Mouse (Mus musculus): ENCODE results near the gene Rcc1l. TPM values are rescaled to one million over a fixed set of nuclear protein-coding genes. Genes with fewer than 3 reads are reported as not detected.

Rcc1l gene
- polyA plus RNA-seq, 1 experiment from 2014 or later = 30.3 TPM

DNA sequence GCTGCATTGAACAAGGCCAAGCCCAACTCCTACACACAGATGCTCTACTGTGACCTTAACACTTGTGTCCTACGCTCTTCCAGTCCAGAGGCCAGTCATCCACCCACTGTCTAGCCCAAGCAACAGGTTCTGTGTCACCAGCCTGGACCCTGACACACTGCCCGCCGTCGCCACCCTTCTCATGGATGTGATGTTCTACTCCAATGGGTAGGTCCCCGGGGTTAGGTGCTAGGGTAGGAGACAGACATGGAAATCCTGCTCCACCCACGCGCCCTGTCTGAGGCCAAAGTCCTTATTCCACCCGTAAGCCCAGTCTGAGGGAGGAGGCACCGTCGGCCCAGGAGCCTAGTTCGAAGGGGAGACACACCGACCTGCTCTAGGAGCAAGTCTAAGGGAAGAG lies 40.6 kb downstream of the Rcc1l start:
- WGBS = 93% methylated on average over 12 of the region's 12 CpGs
- no peak overlapping the region for H3K9ac ChIP-seq
- H3K4me3 ChIP-seq = no peak overlapping the region
- 0 out of 2 replicates have a peak, but pooled peaks cover 3% of the 10 kb centered on the region for H3K4me1 ChIP-seq
- H3K27ac ChIP-seq = no peak overlapping the region
- no peaks in the 10 kb centered on the region for H3K36me3 ChIP-seq
- no peaks in the 10 kb centered on the region for H3K9me3 ChIP-seq
- no peak overlapping the region for H3K4me2 ChIP-seq
- H3K27me3 ChIP-seq = no peaks in the 10 kb centered on the region
- no peak for ATAC-seq (ENCODE audit: borderline replicate concordance, extremely low read depth, low FRiP score, low TSS enrichment)

- Histone ChIP-seq H3K4me2 (no peak overlapping the region), H3K27me3 (no peaks in the 10 kb centered on the region), H3K36me3 (peaks cover 5% of the 10 kb centered on the region; the same call in 1 of the 2 replicates), H3K9me3 (no peaks in the 10 kb centered on the region), H3K4me3 (no peak overlapping the region), H3K4me1 (0 out of 2 replicates have a peak, but pooled peaks cover 3% of the 10 kb centered on the region), H3K27ac (no peak overlapping the region), H3K9ac (no peak overlapping the region)
- 47% methylated on average over 4 of the region's 4 CpGs for WGBS
- no peak for ATAC-seq (ENCODE audit: borderline replicate concordance, extremely low read depth, low FRiP score, low TSS enrichment)
These were observed 45.0 kb downstream of the Rcc1l start for GRCm38 (mm10) chr5:134131586-134131985.

DNA sequence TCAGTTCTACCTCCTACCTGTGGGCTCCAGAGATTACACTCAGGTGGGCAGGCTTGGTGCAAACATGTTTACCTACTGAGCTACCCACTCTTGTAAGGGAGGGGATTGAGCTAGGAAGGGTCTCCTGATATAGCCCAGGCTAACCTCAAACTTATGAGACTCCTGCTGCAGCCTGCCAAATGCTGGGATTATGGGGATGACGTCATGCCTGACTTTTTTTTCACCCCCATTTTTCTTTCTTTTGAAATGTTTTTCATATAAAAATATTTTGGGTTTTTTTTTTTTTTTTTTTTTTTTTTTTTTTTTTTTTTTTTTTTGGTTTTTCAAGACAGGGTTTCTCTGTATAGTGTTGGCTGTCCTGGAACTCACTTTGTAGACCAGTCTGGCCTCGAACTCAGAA lies 50.3 kb downstream of the Rcc1l start:
- H3K36me3 ChIP-seq = peaks cover 6% of the 10 kb centered on the region; the same call in 1 of the 2 replicates
- H3K27ac ChIP-seq = no peak overlapping the region
- H3K4me1 ChIP-seq = peaks cover 3% of the 10 kb centered on the region; the same call in 1 of the 2 replicates
- H3K4me2 ChIP-seq = no peak overlapping the region
- no peak for ATAC-seq (ENCODE audit: borderline replicate concordance, extremely low read depth, low FRiP score, low TSS enrichment)
- no peaks in the 10 kb centered on the region for H3K27me3 ChIP-seq
- WGBS = 80% methylated on average over 2 of the region's 2 CpGs
- H3K4me3 ChIP-seq = no peak overlapping the region
- no peaks in the 10 kb centered on the region for H3K9me3 ChIP-seq
- H3K9ac ChIP-seq = no peak overlapping the region

DNA sequence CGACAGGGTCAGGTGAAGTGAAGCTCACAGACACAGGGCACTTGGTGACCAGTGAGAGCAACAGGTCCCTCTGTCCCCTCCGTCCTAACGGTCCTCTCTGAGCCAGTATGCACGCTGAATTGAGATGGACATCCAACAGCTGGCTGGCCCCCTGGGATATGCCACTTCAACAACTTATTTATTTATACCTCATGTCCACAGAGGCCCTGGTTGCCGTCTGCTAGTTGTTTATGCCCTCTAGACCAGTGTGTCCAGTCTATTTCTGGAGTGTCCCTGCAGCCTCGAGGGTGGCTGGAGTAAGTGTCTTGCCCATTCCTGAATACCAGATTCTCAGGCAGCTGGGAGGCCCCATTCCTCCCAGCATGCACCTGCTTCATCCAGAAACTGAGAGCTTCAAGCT lies 52.7 kb downstream of the Rcc1l start:
- peaks cover 6% of the 10 kb centered on the region; the same call in 1 of the 2 replicates for H3K36me3 ChIP-seq
- ATAC-seq (ENCODE audit: borderline replicate concordance, extremely low read depth, low FRiP score, low TSS enrichment) = no peak
- no peaks in the 10 kb centered on the region for H3K9me3 ChIP-seq
- peaks cover 5% of the 10 kb centered on the region for H3K4me1 ChIP-seq
- no peak overlapping the region for H3K27ac ChIP-seq
- H3K27me3 ChIP-seq = no peaks in the 10 kb centered on the region
- H3K9ac ChIP-seq = no peak overlapping the region
- H3K4me3 ChIP-seq = no peak overlapping the region
- WGBS = 56% methylated on average over 6 of the region's 6 CpGs
- H3K4me2 ChIP-seq = no peak overlapping the region

DNA sequence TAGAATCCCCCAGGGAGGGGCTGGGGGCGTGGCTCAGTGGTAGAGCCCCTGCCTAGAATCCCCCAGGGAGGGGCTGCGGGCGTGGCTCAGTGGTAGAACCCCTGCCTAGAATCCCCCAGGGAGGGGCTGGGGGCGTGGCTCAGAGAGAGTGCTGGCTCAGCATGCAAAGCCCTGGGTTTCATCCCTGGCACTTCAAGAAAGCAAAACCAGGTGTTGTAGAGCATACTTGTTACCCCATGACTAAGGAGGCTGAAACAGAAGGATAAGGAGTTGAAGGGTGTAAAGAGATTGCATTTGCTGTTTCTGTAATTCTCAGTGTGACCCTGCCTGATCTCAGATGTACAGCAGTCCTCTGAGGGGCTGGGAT lies 54.7 kb downstream of the Rcc1l start:
- Histone ChIP-seq H3K4me1 (peaks cover 5% of the 10 kb centered on the region), H3K4me2 (no peak overlapping the region), H3K27ac (no peak overlapping the region), H3K9me3 (no peaks in the 10 kb centered on the region), H3K9ac (no peak overlapping the region), H3K36me3 (peaks cover 4% of the 10 kb centered on the region; the same call in 1 of the 2 replicates), H3K4me3 (no peak overlapping the region), H3K27me3 (no peaks in the 10 kb centered on the region)
- ATAC-seq (ENCODE audit: borderline replicate concordance, extremely low read depth, low FRiP score, low TSS enrichment) = no peak
- WGBS = 69% methylated on average over 4 of the region's 4 CpGs

DNA sequence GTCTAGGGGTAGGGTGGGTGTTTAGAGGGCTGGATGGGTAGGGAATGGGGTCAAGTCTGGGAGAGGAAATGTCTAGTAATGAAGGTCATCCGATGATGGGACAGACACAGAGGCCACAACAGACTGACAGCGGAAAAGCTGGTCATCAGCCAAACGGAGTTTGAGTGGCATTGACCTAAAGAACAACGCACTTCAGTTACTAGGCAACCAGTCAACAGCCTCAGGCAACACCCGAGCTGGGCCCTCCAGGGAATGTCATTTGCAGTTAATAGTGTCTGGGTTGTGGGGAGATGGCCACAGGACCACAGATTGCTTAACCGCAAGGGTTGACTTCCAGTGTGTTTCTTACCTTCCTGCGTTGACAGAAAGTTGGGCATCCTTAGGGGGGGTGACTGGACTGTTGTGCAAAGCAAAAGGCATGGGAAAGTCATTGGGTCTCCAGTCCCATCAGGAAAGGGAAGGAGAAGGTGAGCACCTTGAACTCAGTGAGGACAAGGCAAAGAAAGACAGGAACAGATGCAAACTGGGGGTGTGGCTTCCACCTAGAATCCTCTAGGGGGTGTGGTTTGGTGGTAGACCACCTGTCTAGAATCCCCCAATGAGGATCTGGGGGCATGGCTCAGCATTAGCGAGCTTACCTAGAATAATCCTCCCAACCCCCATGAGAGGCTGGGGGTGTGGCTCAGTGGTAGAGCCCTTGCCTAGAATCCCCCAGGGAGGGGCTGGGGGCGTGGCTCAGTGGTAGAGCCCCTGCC lies 55.3 kb downstream of the Rcc1l start:
- ATAC-seq (ENCODE audit: borderline replicate concordance, extremely low read depth, low FRiP score, low TSS enrichment) = no peak

DNA sequence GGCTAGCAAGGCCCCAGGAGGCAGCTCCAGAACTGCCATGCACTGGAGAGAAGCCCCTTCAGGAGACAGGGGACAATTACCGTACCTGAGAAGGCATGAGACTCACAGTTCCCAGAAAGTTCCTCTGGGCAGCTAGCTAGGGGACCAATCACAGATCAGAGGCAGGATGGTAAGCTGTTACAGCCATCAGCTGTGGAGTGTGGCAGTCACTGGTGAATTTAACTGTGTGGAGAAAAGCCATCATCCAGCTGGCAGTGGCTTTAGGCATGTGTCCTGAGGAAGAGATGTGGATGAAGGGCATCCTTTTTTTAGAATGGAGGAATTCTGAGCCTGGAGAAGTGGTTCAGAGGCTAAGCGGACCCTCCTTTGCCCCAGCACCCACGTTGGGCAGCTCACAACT lies 56.4 kb downstream of the Rcc1l start:
- no peak overlapping the region for H3K4me2 ChIP-seq
- no peaks in the 10 kb centered on the region for H3K9me3 ChIP-seq
- no peak overlapping the region for H3K27ac ChIP-seq
- peaks cover 5% of the 10 kb centered on the region for H3K4me1 ChIP-seq
- no peaks in the 10 kb centered on the region for H3K36me3 ChIP-seq
- WGBS = 81% methylated on average over 3 of the region's 3 CpGs
- H3K9ac ChIP-seq = no peak overlapping the region
- H3K27me3 ChIP-seq = no peaks in the 10 kb centered on the region
- no peak overlapping the region for H3K4me3 ChIP-seq
- ATAC-seq (ENCODE audit: borderline replicate concordance, extremely low read depth, low FRiP score, low TSS enrichment) = no peak

More for the DNA sequence above, 55.3 kb downstream of the Rcc1l start:
- H3K9me3 ChIP-seq = no peaks in the 10 kb centered on the region
- H3K27ac ChIP-seq = no peak overlapping the region
- H3K4me1 ChIP-seq = peaks cover 5% of the 10 kb centered on the region
- no peaks in the 10 kb centered on the region for H3K36me3 ChIP-seq
- WGBS = 54% methylated on average over 8 of the region's 9 CpGs
- no peak overlapping the region for H3K4me2 ChIP-seq
- no peak overlapping the region for H3K4me3 ChIP-seq
- no peaks in the 10 kb centered on the region for H3K27me3 ChIP-seq
- no peak overlapping the region for H3K9ac ChIP-seq

GRCm38 (mm10) chr5:134119481-134120120 lies 57.0 kb downstream of the Rcc1l start:
- Histone ChIP-seq H3K9me3 (no peaks in the 10 kb centered on the region), H3K4me1 (peaks cover 5% of the 10 kb centered on the region), H3K36me3 (no peaks in the 10 kb centered on the region), H3K4me3 (no peak overlapping the region), H3K27me3 (no peaks in the 10 kb centered on the region), H3K9ac (no peak overlapping the region), H3K4me2 (no peak overlapping the region), H3K27ac (no peak overlapping the region)
- WGBS = 40% methylated on average over 10 of the region's 10 CpGs
- no peak for ATAC-seq (ENCODE audit: borderline replicate concordance, extremely low read depth, low FRiP score, low TSS enrichment)

GRCm38 (mm10) chr5:134118798-134119407 lies 57.7 kb downstream of the Rcc1l start:
- Histone ChIP-seq H3K9ac (no peak overlapping the region), H3K9me3 (no peaks in the 10 kb centered on the region), H3K4me3 (no peak overlapping the region), H3K4me1 (peaks cover 5% of the 10 kb centered on the region), H3K36me3 (no peaks in the 10 kb centered on the region), H3K4me2 (no peak overlapping the region), H3K27me3 (no peaks in the 10 kb centered on the region), H3K27ac (no peak overlapping the region)
- WGBS = 88% methylated on average over 15 of the region's 15 CpGs
- no peak for ATAC-seq (ENCODE audit: borderline replicate concordance, extremely low read depth, low FRiP score, low TSS enrichment)

GRCm38 (mm10) chr5:134115639-134116259 lies 60.8 kb downstream of the Rcc1l start:
- Histone ChIP-seq H3K4me1 (no peaks in the 10 kb centered on the region; the same call in 1 of the 2 replicates), H3K4me2 (no peak overlapping the region), H3K36me3 (no peaks in the 10 kb centered on the region), H3K27me3 (no peaks in the 10 kb centered on the region), H3K9ac (no peak overlapping the region), H3K9me3 (no peaks in the 10 kb centered on the region), H3K27ac (no peak overlapping the region), H3K4me3 (no peak overlapping the region)
- WGBS = 89% methylated on average over 7 of the region's 7 CpGs
- no peak for ATAC-seq (ENCODE audit: borderline replicate concordance, extremely low read depth, low FRiP score, low TSS enrichment)

GRCm38 (mm10) chr5:134114981-134115380 lies 61.6 kb downstream of the Rcc1l start:
- 76% methylated on average over 5 of the region's 5 CpGs for WGBS
- no peak for ATAC-seq (ENCODE audit: borderline replicate concordance, extremely low read depth, low FRiP score, low TSS enrichment)
- Histone ChIP-seq H3K4me2 (no peak overlapping the region), H3K9ac (no peak overlapping the region), H3K9me3 (no peaks in the 10 kb centered on the region), H3K36me3 (no peaks in the 10 kb centered on the region), H3K27ac (no peak overlapping the region), H3K27me3 (no peaks in the 10 kb centered on the region), H3K4me1 (no peaks in the 10 kb centered on the region; the same call in 1 of the 2 replicates), H3K4me3 (no peak overlapping the region)

- Histone ChIP-seq H3K36me3 (no peaks in the 10 kb centered on the region), H3K9me3 (no peaks in the 10 kb centered on the region)
- ATAC-seq (ENCODE audit: borderline replicate concordance, extremely low read depth, low FRiP score, low TSS enrichment) = no peak
These were observed 70.7 kb downstream of the Rcc1l start for GRCm38 (mm10) chr5:134105829-134106228.

More at GRCm38 (mm10) chr5:134105829-134106228, 70.7 kb downstream of the Rcc1l start:
- 59% methylated on average over 8 of the region's 8 CpGs for WGBS
- no peak overlapping the region for H3K4me3 ChIP-seq
- H3K27ac ChIP-seq = no peak overlapping the region
- H3K4me2 ChIP-seq = no peak overlapping the region
- peaks cover 14% of the 10 kb centered on the region for H3K4me1 ChIP-seq
- no peak overlapping the region for H3K9ac ChIP-seq
- H3K27me3 ChIP-seq = no peaks in the 10 kb centered on the region

All from lung, embryonic 15.5 days (tissue).